In genomic region chr8:84965731-84966291, GRCm38 (mm10) we compare ENCODE assay signal across 8 mouse cellular contexts. TPM values are rescaled to one million over a fixed set of nuclear protein-coding genes. Genes with fewer than 3 reads are reported as not detected.
DNase-seq lines count a peak whose midpoint lies in the region; ATAC-seq lines count a peak whose summit lies in the region.

No protein-coding gene starts in this region.

- no peaks in the 10 kb centered on the region for H3K27me3 ChIP-seq in forebrain, embryonic 10.5 days (ENCODE audit: poor library complexity, severe bottlenecking)
- no peaks in the 10 kb centered on the region for H3K27me3 ChIP-seq in heart, embryonic 15.5 days
- no peaks in the 10 kb centered on the region for H3K27me3 ChIP-seq in liver, embryonic 15.5 days
- no peaks in the 10 kb centered on the region for H3K27me3 ChIP-seq in neural tube, embryonic 12.5 days (replicated peaks)

- H3K4me1 ChIP-seq in forebrain, embryonic 10.5 days: peaks cover 48% of the 10 kb centered on the region
- peaks cover 31% of the 10 kb centered on the region for H3K4me1 ChIP-seq in heart, embryonic 15.5 days (replicated peaks)
- peaks cover 58% of the 10 kb centered on the region for H3K4me1 ChIP-seq in liver, embryonic 15.5 days (replicated peaks)
- H3K4me1 ChIP-seq in neural tube, embryonic 12.5 days: peaks cover 20% of the 10 kb centered on the region

- peak overlapping the region; percentile 93 for H3K4me2 ChIP-seq in heart, embryonic 15.5 days
- peak overlapping the region; percentile 99 for H3K4me2 ChIP-seq in liver, embryonic 15.5 days
- H3K4me2 ChIP-seq in neural tube, embryonic 12.5 days (replicated peaks): peak overlapping the region; percentile 89

- H3K27ac ChIP-seq in forebrain, embryonic 10.5 days: peak overlapping the region; percentile 86
- H3K27ac ChIP-seq in heart, embryonic 15.5 days: peak overlapping the region; percentile 78
- H3K27ac ChIP-seq in liver, embryonic 15.5 days (replicated peaks): peak overlapping the region; percentile 97
- no peak overlapping the region for H3K27ac ChIP-seq in neural tube, embryonic 12.5 days

- under 1% methylated on average over 41 of the region's 41 CpGs for WGBS in forebrain, embryonic 10.5 days
- WGBS in heart, embryonic 15.5 days: under 1% methylated on average over 41 of the region's 41 CpGs
- WGBS in liver, embryonic 15.5 days (ENCODE audit: insufficient replicate concordance): under 1% methylated on average over 41 of the region's 41 CpGs
- WGBS in neural tube, embryonic 12.5 days: under 1% methylated on average over 41 of the region's 41 CpGs

- peak overlapping the region; percentile 74 for H3K9ac ChIP-seq in heart, embryonic 15.5 days
- peak overlapping the region; percentile 76 for H3K9ac ChIP-seq in liver, embryonic 15.5 days
- H3K9ac ChIP-seq in neural tube, embryonic 12.5 days: peak overlapping the region; percentile 68

- ATAC-seq in heart, embryonic 15.5 days (replicated peaks; ENCODE audit: insufficient number of reproducible peaks, insufficient read depth, low FRiP score, low read depth): peak; percentile 84
- ATAC-seq in liver, embryonic 15.5 days (ENCODE audit: insufficient read depth): peak; percentile 70
- ATAC-seq in neural tube, embryonic 12.5 days (ENCODE audit: low FRiP score, low read depth): peak; percentile 74

- DNase-seq in ES-CJ7 (ENCODE audit: low read depth, low spot score): peak; percentile 100
- DNase-seq in c-Kit-positive CD71-positive TER-119-negative erythroid progenitor cells, embryonic 14.5 days (ENCODE audit: low read depth): peak; percentile 96
- peak; percentile 97 for DNase-seq in forebrain, embryonic 10.5 days (ENCODE audit: extremely low spot score, low spot score)
- DNase-seq in kidney, postnatal 14 days: peak; percentile 97
- DNase-seq in testis, postnatal 14 days (ENCODE audit: low spot score): peak; percentile 92

- H3K9me3 ChIP-seq in forebrain, embryonic 10.5 days: no peaks in the 10 kb centered on the region
- H3K9me3 ChIP-seq in heart, embryonic 15.5 days (replicated peaks): no peaks in the 10 kb centered on the region
- no peaks in the 10 kb centered on the region for H3K9me3 ChIP-seq in liver, embryonic 15.5 days (replicated peaks)
- no peaks in the 10 kb centered on the region for H3K9me3 ChIP-seq in neural tube, embryonic 12.5 days

- peak overlapping the region; percentile 82 for H3K4me3 ChIP-seq in forebrain, embryonic 10.5 days
- H3K4me3 ChIP-seq in heart, embryonic 15.5 days: peak overlapping the region; percentile 75
- peak overlapping the region; percentile 85 for H3K4me3 ChIP-seq in liver, embryonic 15.5 days (replicated peaks)
- peak overlapping the region; percentile 56 for H3K4me3 ChIP-seq in neural tube, embryonic 12.5 days

- peaks cover 40% of the 10 kb centered on the region for H3K36me3 ChIP-seq in forebrain, embryonic 10.5 days (replicated peaks)
- peaks cover 2% of the 10 kb centered on the region; the same call in 1 of the 2 replicates for H3K36me3 ChIP-seq in heart, embryonic 15.5 days
- H3K36me3 ChIP-seq in liver, embryonic 15.5 days (replicated peaks): peaks cover 42% of the 10 kb centered on the region
- H3K36me3 ChIP-seq in neural tube, embryonic 12.5 days: peaks cover 6% of the 10 kb centered on the region

RNA-seq across cellular contexts. Expression of gene Gm49661, which starts 3.4 kb away (rescaled TPM):
- polyA plus RNA-seq in forebrain, embryonic 10.5 days (2016; fragmentation: Nextera tagmentation; extraction: Ambion mirVana): not detected in 2 replicates
- polyA plus RNA-seq in heart, embryonic 15.5 days (2015; fragmentation: Nextera tagmentation; extraction: Ambion mirVana): not detected in 2 replicates
- polyA plus RNA-seq in liver, embryonic 15.5 days (2015; fragmentation: Nextera tagmentation; extraction: Ambion mirVana): not detected in 2 replicates
- not detected in 2 replicates for polyA plus RNA-seq in neural tube, embryonic 12.5 days (2016; fragmentation: Nextera tagmentation; extraction: Ambion mirVana)

RNA-seq across cellular contexts. Expression of gene Prdx2, which starts 3.6 kb away (rescaled TPM):
- 1,199 and 1,255 TPM in 2 replicates for polyA plus RNA-seq in forebrain, embryonic 10.5 days (2016; fragmentation: Nextera tagmentation; extraction: Ambion mirVana)
- 596 and 644 TPM in 2 replicates for polyA plus RNA-seq in heart, embryonic 15.5 days (2015; fragmentation: Nextera tagmentation; extraction: Ambion mirVana)
- polyA plus RNA-seq in liver, embryonic 15.5 days (2015; fragmentation: Nextera tagmentation; extraction: Ambion mirVana): 1,960 and 2,082 TPM in 2 replicates
- polyA plus RNA-seq in neural tube, embryonic 12.5 days (2016; fragmentation: Nextera tagmentation; extraction: Ambion mirVana): 1,247 and 1,331 TPM in 2 replicates

RNA-seq across cellular contexts. Expression of gene Rnaseh2a, which starts 3.8 kb away (rescaled TPM):
- 163 and 173 TPM in 2 replicates for polyA plus RNA-seq in forebrain, embryonic 10.5 days (2016; fragmentation: Nextera tagmentation; extraction: Ambion mirVana)
- polyA plus RNA-seq in heart, embryonic 15.5 days (2015; fragmentation: Nextera tagmentation; extraction: Ambion mirVana): 62.9 and 83.7 TPM in 2 replicates
- 101 TPM in 2 replicates for polyA plus RNA-seq in liver, embryonic 15.5 days (2015; fragmentation: Nextera tagmentation; extraction: Ambion mirVana)
- polyA plus RNA-seq in neural tube, embryonic 12.5 days (2016; fragmentation: Nextera tagmentation; extraction: Ambion mirVana): 78.4 and 85.2 TPM in 2 replicates

RNA-seq across cellular contexts. Expression of gene Junb, which starts 12.7 kb away (rescaled TPM):
- polyA plus RNA-seq in forebrain, embryonic 10.5 days (2016; fragmentation: Nextera tagmentation; extraction: Ambion mirVana): 3.8 and 4.0 TPM in 2 replicates
- polyA plus RNA-seq in heart, embryonic 15.5 days (2015; fragmentation: Nextera tagmentation; extraction: Ambion mirVana): 11.0 and 16.6 TPM in 2 replicates
- polyA plus RNA-seq in liver, embryonic 15.5 days (2015; fragmentation: Nextera tagmentation; extraction: Ambion mirVana): 18.2 and 22.1 TPM in 2 replicates
- 9.9 TPM in 2 replicates for polyA plus RNA-seq in neural tube, embryonic 12.5 days (2016; fragmentation: Nextera tagmentation; extraction: Ambion mirVana)

RNA-seq across cellular contexts. Expression of gene Rtbdn, which starts 19.0 kb away (rescaled TPM):
- 1.3 and 1.8 TPM in 2 replicates for polyA plus RNA-seq in forebrain, embryonic 10.5 days (2016; fragmentation: Nextera tagmentation; extraction: Ambion mirVana)
- 0.26 TPM in 1 of 2 replicates, not detected in the other for polyA plus RNA-seq in heart, embryonic 15.5 days (2015; fragmentation: Nextera tagmentation; extraction: Ambion mirVana)
- polyA plus RNA-seq in liver, embryonic 15.5 days (2015; fragmentation: Nextera tagmentation; extraction: Ambion mirVana): 0.18 and 0.40 TPM in 2 replicates
- 0.93 and 1.1 TPM in 2 replicates for polyA plus RNA-seq in neural tube, embryonic 12.5 days (2016; fragmentation: Nextera tagmentation; extraction: Ambion mirVana)
